Mouse (Mus musculus): Measurements from ENCODE around the gene Olfr1151.

The Olfr1151 gene

DNA sequence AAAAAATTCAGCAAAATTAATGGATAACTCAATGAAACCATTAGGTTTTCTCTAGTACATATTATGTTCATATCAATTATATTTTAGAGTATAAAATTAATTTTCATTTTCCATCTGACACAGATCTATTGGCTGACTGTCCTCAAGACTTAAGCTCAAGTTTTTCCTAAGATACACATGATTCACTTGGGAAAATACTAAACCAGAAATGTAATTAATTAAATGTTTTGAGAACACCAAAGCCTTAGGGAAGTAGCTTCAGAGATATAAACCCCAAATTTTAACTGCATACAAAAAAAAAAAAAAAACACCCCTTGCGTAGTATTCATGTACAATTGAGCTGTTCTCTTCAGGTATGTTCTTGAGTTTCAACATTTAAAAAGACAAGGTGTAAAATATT lies at the start of gene Olfr1151:
Gene Olfr1151, plus strand, starts transcription at position 301 of the 400 bp plus-strand sequence.
- no peak for DNase-seq

DNA sequence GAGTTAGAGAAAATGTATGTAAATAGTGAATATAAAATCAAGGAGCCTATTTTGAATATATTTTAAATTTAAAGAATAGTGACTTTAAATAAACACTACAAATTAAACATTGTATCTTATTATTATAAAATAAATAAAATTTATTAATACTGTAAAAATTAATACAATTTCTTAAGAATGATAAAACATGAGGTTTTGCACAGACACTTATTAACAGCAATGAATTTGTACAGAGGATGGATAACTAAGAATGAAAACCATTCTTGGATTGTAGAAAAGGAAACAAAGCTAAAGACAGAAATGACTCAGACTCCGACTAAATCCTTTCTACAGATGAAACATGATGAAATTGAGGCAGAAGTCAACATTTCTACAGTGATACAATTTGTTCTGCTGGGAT lies 46.1 kb upstream of the Olfr1151 start, which contains the start of gene Olfr1145:
Gene Olfr1145, plus strand, starts transcription at position 301 of the 400 bp plus-strand sequence.
- no peak for DNase-seq

DNA sequence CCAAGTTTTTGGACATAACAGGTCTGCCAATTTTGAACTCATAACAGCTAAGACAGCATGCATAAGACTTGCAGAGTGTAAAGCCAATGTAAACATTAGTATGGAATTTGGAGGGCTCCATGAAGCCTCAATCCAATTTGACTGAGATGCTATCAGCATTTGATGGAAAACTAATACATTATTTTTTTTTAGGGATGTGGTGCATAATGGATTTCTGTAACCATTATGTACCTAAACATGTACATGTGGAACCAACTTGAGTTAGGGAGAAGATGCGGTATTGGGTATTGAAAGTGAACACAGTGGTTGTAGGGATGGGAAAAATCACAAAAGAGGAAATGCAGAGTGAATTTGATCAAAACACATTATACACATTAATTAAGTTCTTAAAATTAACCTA lies 25.4 kb upstream of the Olfr1151 start, which contains the start of gene Olfr1148:
Gene Olfr1148, plus strand, starts transcription at position 301 of the 400 bp plus-strand sequence.
- no peak for DNase-seq

GRCm38 (mm10) chr2:87843693-87844092 lies 12.0 kb upstream of the Olfr1151 start, which contains the start of gene Olfr1150-ps1:
Gene Olfr1150-ps1 (plus strand): TSS chr2:87843993.
- DNase-seq, result no peak

- no peak for DNase-seq
Observed at GRCm38 (mm10) chr2:87866192-87866591, 10.5 kb downstream of the Olfr1151 start, which contains the start of gene Olfr1152. Gene Olfr1152 (plus strand): TSS chr2:87866492.

GRCm38 (mm10) chr2:87894662-87895061 lies 39.0 kb downstream of the Olfr1151 start, which contains the start of gene Olfr1153:
Gene Olfr1153 (plus strand): TSS chr2:87894962.
- DNase-seq, result no peak

DNA sequence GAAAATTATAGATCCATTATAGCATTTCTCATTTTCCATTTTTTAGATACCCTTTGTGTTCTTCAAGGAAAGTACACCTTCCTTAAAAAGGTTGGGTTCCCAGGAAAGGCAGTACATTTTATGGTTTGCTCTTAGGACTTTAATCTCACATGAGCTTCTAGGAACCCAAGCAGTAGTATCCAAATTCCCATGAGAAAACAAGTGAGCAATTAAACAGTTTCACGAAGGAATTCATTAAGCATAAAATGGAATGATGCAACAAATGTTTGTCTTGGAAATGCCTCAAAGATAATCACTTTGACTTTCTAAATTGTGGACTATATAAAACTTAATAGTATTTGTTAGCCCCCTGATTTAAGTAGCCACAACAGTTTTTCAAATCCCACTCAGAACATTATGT lies 49.4 kb downstream of the Olfr1151 start, which contains the start of gene Olfr1154:
Gene Olfr1154, minus strand, starts transcription at position 101 of the 400 bp plus-strand sequence.
- DNase-seq, result no peak
